Mouse (Mus musculus) urinary bladder, postnatal 25 days (tissue): ENCODE data around the gene Lmntd1.

ENCODE experiments used
- DNase-seq: peaks from one replicate; pipeline ENCODE4 v3.0.0; 2022; ENCODE audit warnings: low spot score

Gene Lmntd1

DNA sequence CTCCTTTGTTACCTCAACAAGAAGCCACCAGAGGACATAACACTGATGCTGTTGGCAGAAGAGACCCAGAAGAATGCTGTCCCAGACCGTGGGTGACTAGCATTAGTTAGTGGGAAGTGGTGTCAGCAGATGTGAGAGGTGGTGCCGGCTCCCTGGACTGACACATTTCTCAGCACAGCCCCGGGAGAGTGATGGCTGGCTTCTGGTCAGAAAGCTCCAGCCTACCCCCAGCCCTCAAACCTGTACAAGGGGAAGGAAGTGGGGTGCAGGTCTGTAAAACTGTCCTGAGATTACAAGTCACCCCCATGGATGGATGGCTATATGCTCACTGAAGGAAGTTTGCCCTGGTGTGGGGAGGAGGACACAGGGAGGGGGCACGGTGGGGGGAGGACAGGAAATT is 235.4 kb downstream of the Lmntd1 start:
- DNase-seq, result no peak

- no peak for DNase-seq
These were observed 239.7 kb downstream of the Lmntd1 start for GRCm38 (mm10) chr6:145374372-145374771.

- no peak for DNase-seq
These were observed 240.4 kb downstream of the Lmntd1 start for GRCm38 (mm10) chr6:145373712-145374221.

DNA sequence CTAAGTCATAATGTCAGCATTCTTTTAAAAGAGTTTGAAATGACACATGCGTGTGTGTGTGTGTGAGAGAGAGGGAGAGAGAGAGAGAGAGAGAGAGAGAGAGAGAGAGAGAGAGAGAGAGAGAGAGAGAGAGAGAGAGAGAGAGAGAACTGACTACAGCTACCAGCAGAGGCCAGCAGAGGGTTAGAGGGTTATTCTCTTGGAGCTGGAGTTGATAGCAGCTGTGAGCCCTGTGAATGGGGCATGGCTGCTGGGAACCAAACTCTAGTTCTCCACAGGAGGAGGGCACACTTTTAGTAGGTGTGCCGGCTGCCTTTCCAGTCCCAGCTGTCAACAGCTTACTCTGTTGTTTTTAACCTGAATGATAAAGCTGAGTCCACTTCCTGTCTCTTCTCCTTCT is 242.1 kb downstream of the Lmntd1 start:
- no peak for DNase-seq

GRCm38 (mm10) chr6:145371586-145371985 is 242.5 kb downstream of the Lmntd1 start:
- no peak for DNase-seq

- DNase-seq, result no peak
These were observed 243.8 kb downstream of the Lmntd1 start for GRCm38 (mm10) chr6:145370302-145370701.

DNA sequence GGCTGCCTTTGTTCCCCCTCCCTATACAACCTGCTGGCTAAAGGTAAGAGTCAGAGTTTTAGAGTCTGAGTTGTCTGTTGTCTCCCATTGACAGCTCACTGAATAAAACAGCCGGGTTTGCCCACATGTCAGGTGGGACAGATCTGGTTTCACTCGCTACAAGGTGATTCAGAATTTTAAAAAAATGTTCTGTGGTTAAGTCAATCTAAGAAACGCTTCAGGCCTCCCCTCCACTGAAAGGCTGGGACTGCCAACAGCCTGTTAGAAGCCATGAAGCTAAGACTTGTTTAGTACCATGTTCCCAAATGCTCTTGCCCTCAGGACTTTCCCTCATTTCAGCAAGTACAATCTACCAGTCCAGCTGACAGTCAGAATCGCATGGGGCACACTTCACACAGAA is 244.8 kb downstream of the Lmntd1 start:
- no peak for DNase-seq

DNA sequence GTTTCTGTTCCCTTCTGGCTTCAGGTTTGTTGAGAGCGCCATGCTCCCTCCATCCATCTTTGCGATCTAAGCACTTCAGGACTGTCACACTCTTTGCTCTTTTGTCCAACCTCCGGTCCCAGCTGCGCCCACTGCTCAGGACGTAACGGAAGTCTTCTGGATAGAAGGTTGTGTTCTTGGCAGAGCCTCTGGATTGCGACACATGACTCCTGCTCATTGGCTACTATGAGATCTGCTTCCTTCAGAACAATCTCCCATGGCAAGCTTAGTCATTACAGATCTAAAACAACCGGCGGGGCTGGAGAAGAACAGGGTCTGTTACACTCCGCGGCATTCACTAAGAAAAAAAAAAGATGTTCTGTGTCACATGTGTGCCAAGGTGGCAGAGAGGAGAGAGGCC is 247.6 kb downstream of the Lmntd1 start:
- DNase-seq, result no peak

- no peak for DNase-seq
These were observed 250.4 kb downstream of the Lmntd1 start for GRCm38 (mm10) chr6:145363698-145364097.

DNA sequence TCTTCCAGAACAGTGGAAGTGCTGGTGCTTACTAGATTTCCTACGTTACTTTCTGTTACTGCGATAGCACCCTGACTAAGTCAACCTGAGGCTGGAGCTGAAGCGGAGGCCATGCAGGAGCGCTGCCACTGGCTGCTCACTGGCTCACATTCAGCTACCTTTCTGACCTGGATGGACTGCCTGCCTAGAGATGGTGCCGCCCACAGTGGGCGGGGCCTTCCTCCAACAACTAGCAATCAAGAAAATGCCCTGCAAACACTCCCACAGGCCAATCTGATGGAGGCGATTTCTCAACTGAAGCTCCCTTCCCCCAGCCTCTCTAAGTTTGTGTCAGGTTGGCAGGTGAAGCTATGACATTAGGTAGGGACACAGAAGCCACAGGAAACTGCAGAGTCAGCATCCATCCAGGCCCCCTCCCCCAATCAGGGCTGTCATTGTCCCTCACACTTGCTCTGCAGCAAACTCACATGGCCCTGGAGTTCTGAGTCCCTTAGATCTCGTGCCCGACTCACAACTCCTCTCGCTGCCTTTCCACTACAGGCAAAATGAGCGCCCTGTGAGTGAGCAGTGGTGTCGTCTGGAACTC is 252.9 kb downstream of the Lmntd1 start:
- DNase-seq, result no peak

DNA sequence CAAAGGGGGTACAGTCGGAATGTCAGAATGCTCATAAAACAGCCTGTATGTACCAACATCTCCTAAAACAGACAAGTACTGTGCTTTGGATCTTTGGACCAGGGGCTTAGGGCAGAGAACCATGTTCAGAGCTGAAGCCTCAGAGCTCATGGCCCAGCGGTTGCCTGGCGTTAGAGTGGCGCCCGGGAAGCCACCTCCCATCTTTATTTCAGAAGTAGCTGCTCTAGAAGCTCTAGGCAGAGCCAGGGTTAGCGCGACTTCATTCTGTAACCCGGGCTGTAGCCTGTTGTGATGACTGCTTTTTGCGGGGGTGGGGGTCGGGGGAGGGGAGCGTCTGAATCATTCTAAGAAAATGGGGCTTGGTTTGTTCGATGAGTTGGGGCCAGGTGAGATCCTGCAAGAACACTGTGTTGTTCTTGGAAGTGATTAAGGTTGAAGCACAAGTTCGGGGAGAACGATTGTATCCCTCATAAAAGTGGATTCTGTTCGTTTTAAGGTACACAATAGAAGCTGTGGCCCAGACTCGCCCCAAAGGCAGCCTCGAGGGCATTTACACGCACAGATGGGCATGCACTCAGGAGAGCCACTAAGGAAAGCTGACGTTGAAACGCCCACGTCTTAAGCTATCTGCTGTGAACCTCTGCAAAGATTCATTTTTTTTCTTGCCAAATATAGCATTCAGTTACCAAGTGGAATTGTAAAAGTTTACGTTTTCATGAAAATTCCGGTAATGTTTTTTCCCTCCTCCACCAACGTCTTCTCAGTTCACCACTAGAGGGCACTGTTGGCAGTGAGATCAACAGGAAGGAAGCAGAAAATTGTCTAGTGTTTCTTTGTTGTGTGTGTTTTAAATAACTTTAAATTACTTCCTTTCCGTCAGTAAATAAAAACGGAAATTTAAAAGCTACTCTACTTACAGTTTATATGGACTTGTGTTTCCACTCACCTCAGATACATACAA is 254.4 kb downstream of the Lmntd1 start:
- DNase-seq, result peak; percentile 57

GRCm38 (mm10) chr6:145358001-145358400 is 256.1 kb downstream of the Lmntd1 start:
- no peak for DNase-seq

DNA sequence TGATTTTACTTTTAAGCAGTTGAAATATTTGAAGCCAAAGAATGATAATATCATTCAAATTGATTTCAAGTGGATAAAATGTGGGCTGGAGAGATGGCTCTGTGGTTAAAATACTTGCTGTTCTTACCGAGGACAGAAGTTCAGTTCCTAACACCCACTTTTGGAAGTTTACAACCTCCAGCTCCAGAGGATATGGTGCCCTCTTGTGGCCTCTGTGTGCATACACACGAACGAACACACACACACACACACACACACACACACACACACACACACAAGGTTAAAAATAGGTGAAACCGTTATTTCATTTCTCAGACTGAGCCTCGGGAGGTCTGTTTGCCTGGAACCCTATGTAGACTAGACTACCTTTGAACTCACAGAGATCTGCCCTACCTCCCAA is 260.3 kb downstream of the Lmntd1 start:
- no peak for DNase-seq

GRCm38 (mm10) chr6:145352705-145353104 is 261.4 kb downstream of the Lmntd1 start:
- no peak for DNase-seq

DNA sequence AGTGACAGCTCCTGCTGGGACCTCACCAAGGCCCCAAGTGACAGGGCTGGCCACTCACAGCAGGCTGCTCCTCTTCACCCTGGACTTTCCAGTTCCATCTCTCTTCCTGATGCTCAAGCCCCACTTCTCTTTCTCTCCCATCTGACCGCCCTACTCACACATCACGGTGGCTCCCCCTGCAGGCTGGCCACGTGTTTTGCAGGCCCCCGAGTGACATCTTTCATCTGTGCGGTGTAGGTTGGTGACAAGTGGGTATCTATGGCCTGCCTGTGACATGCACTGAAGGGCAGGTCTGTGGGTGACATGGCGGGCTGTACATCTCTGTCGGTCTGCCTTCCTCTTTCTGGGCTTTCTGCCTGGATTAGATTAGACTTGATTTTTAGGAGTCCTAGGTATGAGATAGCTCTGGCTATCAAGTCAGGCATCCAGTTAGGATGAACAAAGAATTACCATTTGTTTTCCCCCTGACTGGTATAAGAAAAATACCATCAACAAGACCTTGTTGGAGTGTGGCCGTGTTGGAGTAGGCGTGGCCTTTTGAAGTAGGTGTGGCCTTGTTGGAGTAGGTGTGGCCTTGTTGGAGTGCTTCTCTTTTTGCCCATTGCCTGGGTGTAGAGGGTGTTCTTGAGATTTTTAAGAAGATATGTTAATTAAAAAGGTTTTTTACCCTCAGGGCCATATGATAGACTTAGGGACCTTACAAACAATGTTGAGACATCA is 265.8 kb downstream of the Lmntd1 start:
- no peak for DNase-seq

DNA sequence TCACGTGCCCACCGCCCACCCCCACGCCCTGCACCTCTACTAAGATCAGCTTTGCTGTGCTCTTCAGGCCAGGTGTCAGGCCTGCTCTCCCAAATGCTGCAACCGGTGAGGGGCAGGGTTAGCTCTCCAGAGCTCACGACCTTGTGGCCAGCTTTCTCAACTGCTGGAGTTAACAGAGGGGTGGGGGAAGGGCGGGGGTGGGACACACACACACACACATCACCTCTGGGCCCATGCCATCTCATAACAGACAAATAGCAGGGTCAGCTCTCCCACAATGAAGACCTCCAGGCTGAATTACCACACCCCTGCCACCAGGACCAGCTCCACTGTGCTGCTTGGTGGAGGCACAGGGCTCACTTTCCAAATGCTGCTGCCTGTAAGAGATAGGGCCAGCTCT is 266.5 kb downstream of the Lmntd1 start:
- no peak for DNase-seq

DNA sequence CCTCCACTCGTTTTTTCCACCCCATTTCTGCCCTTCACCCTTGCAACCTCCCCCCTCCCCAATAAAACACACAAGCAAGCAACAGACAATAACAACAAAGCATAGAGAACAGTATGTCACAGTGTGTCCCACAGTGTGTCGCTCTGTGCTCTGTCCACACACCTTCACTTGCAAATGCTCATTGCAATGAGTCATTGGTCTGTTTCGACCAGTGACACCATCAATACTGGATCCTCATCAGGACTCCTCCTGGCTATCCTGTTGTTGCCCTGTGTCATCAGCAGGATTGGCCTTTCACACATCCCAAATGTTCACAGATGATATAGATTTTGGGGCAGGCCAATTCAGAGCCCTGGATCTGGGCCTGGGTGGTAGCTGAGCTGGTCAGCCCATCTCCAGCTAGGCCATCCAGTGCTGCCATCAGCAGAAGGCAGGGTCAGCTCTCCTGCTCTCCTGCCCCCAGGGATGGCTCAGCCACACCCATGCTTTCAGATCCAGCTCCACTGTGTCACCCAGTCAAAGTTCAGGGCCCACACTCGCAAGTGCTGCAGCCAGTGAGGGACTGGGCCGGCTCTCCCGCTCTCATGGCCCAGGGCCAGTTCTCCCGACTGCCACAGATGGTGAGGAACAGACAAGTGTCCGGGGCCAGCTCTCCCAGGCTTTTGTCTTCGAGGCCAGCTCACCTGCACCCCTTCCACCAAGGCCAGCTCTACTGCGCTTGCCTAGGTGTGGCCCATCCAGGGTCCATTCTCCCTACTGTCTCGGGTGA is 267.1 kb downstream of the Lmntd1 start:
- no peak for DNase-seq

DNA sequence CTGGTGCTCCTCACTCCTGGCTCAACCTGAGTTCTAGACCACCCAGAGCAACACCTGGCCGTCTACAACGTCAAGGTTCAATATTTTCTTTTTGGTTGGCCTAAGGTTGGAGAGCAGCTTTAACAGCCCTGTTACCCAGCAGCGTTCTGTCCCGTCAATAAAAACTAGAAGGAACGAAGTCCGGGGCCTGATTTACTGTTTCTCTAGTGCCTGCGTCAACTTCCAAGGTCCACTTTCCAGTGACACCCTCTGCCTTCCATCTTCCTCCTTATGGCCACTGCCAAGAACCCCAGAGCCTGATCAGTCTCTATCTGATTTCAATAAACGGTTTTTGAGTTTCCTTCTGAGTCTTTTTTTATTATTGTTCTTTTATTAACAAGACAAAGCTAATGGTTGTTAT is 267.8 kb downstream of the Lmntd1 start:
- no peak for DNase-seq

GRCm38 (mm10) chr6:145344719-145345118 is 269.4 kb downstream of the Lmntd1 start:
- no peak for DNase-seq

DNA sequence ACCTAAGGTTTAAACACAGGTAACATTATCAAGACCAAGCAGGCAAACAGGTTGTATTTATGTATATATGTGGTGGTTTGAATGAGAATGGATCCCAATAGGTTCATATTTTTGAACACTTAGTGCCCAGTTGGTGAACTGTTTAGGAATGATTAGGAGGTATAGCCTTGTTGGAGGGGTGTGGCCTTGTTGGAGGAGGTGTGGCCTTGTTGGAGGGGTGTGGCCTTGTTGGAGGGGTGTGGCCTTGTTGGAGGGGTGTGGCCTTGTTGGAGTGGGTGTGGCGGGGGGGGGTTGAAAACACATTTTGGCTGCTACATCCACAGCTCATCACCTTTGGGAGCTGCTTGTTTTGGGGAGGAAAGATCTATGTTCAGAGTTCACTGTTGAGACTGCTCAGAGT is 270.7 kb downstream of the Lmntd1 start:
- no peak for DNase-seq

- no peak for DNase-seq
These were observed 271.3 kb downstream of the Lmntd1 start for GRCm38 (mm10) chr6:145342836-145343235.
